Mouse (Mus musculus) cerebral cortex, adult 2 months (tissue): ENCODE results near the gene Whrn.

Experiments used
- WGBS: fragments of 180-500 bp; shearing (Covaris S2); methylation state at CpG from one replicate; pipeline ENCODE4 v1.1.7; 2018; 5-methylcytosine and 5-hydroxymethylcytosine counted together

Gene Whrn

DNA sequence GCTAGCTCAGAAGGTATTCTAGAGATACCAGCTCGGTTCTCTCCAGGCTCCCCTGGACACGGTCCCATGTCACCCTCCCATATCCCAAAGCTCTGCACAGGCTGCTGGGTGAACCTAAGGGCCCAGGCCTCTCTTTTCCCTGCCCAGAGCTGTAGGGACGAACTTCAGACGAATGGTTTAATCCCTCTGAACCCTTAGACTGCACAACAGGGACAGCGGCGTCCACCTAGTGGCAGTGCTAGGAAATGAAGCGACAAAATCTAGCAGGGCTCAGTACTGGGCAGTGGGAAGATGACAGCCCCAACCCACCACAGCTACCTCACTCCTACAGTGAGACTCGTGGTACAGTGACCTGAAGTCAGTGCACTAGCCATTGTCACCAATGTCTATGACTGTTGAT is 87.1 kb downstream of the Whrn start:
- WGBS: 7% methylated on average over 8 of the region's 8 CpGs

DNA sequence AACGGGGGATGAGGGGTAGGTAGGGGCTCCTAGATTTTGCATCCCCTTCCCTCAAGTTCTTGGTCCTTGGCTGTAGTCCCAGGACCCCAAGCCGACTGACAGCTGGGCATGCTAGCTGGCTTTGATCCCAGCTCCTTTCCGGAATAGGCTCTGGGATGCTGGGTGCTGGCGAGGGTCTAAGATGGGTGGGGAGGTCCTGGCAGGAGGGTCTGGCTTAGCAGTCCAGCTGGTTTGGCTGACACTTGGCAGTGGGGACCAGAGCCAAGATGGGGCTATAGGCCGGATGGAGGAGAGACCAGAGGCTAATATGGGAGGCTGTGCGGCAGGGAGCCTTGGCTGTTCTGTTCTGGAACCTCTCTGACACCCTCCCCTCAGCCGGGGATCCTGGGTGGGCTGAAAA is 87.5 kb downstream of the Whrn start:
- 27% methylated on average over 7 of the region's 7 CpGs for WGBS

DNA sequence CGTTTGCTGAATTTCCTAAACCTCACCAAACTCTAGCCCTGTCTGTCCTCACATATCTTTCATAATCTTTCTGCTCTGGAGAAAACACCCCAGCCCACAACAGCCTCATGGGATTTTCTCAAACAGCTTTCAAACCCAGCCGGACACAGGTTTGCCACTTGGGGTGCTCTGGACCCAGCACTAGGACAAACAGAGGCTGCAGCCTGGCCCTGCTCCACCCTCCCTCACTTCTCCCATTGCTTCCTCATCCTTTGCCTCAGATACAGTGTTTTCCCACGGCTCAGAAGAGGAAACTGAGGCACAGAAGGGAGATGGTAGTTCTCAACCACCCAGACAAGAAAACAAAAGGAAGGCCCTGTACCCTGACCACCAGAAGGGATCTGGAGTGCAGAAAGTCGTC is 90.1 kb downstream of the Whrn start:
- WGBS: 77% methylated on average over 4 of the region's 4 CpGs

DNA sequence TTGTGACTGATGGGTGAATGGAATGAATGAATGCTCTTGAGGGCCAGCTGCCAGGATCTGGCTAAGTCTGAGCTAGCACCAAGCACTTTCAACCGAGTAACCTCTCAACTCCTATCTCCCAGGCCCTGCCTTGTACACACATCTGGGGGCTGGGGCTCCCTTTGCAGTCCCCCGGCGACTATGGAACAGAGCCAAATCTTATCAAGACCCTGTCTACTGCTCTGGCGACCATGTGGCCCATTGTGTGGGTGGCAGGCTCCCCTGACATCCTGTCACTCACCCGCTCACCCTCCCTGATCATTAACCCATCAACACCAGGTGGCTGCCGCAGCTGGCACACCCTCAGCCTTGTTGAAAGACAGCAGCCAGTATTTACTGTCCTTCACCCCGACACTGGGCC is 90.7 kb downstream of the Whrn start:
- 44% methylated on average over 7 of the region's 7 CpGs for WGBS

DNA sequence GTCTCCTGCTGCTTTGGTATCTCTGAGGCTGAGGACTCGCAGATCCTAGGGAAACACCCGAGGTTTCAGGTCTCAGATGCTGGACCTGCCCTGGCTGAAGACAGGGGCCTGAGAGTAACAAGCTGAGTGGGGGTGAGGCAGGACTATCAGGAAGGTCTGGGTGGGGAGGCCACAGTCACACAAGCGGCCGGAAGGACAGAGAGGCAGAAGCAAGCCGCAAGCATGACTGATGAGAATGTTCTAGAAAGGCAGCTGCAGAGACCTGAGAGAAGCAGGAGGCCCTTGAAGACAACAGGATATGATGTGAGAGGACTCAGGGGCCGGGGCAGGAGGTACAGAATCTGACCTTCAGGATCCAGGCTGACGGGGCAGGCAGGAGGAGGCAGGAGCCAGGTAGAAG is 91.6 kb downstream of the Whrn start:
- WGBS: 83% methylated on average over 7 of the region's 7 CpGs

DNA sequence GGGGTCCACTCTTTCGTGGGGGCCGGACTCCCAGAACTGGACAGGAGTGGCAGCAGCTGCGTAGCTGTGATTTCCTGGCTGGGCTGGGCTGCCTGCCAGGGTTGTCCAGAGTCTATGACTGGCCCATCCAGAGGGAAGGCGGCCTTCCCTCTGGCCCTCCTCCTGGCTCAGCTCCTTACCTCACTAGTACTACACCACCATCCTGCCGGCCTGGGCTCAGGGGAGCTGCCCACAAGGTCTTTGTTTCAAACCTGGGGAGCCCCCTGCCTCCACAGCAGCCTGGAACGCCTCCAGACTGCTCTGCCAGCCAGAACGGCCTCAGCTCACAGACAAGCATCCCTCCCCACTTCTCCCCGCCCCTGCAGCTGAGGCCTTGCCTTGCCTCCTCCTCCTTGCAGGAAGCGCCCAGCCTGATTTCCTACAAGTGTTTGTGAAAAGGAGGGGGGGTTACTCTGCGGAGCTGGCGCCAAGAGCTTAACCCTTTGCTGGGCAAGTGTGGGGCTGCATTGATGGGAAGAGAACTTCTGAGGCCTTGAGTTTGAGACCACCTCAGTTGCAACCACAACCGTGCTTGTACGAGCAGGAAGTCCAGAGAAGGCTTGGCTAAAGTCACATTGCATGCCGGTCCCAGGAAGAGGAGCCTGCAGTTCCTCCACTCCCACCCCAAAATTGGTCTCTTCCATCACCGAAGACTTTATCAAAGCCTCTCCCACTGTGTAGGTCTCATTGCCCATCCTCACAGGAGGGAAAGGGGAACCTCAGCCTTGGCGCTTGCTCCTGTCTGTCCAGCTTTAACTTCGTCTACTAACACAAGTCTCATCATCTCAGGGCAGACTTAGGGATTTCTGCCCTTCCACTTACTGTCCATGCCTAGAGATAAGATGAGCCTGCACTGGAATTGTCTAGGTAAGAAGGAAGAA is 92.5 kb downstream of the Whrn start, which contains the start of gene Akna:
Akna (minus strand) TSS at position 315 of the 920 bp plus-strand sequence.
- 35% methylated on average over 17 of the region's 17 CpGs for WGBS

DNA sequence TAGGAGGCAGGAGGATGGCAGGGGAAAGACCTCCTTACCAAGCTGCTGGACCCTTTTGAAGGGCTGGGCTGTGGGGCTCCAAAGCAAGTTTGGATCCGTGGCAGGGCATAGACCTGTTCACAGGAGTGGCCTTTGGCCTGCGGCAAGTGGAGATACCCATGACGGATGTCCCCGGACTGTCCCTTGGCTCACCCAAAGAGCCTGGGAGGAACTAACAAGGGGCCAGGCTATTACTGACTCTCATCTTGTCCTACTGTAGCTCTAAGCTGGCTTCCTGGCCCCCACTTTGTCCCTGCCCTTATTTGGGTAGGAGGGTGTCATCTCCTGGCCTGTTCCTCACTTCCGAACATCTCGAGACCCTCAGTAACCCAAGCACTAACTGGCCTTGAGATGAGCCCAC is 93.2 kb downstream of the Whrn start:
- WGBS: 68% methylated on average over 6 of the region's 6 CpGs

DNA sequence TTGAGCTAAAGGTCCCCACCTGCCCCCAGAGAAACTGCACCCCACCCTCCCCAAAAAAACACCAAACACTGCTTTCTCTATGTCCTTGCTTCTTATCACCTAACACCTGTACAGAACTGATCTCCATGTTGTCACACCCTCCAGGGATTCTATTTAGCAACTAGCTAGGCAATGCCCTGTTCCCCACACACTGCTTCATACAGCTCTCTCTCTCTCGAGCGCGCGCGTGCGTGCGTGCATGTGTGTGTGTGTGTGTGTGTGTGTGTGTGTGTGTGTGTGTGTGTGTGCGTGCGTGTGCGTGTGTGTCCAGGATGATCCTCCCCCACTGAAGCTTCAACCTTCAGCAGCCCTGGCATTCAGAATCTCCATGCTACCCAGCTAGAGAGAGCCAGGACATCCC is 93.7 kb downstream of the Whrn start:
- 89% methylated on average over 10 of the region's 10 CpGs for WGBS

DNA sequence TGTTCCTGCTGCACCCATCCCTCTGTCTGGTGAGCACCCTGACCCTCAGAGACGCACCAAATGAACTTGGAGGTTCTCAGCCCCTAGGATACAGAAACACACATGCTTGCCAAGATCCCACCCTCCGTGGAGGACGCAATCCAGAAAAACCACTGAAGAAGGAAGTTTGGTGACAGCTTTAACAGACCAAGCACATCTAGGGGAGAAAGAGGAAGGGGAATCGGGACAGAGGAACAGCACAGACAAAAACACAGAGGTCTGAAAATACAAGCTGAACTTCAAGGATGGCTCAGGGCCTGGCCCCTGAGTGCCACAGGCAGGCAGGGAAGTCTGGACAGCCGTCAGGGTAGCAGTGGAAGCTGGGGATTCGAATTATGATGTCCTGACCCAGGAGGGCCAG is 94.2 kb downstream of the Whrn start:
- WGBS: 82% methylated on average over 6 of the region's 6 CpGs

DNA sequence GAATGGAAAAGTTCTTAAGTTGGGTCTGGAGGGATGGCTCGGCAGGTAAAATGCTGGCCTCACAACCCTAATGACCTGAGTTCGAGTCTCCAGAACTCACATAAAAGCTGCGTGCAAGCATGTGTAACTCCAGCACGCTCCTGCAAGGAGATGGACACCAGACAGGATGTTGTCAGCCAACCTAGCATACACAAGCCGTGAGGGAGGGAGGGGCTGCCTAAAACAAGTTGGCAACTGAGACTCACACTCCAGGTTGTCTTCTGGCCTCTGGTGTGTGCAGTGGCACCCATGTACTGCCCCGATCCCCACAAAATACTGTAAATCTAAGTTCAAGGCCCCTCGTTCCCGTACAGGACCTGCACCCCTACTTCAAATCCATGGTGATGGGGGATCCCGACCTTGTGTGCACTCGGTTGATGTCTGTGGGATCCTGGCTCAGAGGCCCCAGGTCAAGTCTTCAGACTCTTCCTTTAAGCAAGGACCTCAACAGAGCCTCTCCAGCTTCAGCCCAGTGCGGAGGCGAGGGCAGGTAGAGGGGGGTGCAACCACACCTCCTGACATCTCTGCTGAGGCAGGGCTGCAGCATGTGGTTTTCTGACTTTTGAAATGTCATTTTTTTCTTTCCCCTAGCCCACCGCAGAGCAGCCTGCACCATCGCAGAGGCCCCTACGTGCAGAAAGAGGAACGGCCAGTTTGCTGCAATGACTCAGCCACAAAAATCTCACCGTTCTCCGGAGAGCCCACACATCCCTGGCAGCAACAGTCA is 95.1 kb downstream of the Whrn start:
- WGBS: 81% methylated on average over 18 of the region's 18 CpGs

DNA sequence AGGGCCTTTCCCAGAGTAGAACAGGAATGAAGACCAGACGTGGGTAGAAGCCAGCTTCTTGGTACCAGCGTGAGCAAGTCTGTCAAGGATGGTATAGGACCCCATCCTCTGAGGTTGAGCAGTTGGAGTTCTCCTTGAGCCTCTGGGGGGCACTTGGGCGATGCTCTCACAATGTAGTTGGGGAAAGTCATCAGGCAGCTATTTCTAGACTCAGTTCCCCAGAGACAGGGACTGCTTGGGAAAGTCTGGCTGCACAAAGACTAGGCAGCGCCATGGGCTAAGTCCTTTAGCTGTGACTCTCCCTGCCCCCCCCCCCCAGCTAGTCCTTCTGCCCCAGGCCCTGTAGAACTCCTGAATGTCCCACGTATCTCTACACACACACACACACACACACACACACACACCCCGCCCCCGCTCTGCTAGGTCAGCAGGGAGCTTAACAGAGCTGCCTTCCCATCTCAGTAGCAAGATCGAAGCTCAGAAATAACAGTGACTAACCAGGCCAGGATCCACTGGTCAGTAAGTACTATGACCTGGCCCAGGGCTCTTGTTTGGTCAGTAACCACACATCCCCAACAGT is 96.0 kb downstream of the Whrn start:
- WGBS: 69% methylated on average over 8 of the region's 8 CpGs

DNA sequence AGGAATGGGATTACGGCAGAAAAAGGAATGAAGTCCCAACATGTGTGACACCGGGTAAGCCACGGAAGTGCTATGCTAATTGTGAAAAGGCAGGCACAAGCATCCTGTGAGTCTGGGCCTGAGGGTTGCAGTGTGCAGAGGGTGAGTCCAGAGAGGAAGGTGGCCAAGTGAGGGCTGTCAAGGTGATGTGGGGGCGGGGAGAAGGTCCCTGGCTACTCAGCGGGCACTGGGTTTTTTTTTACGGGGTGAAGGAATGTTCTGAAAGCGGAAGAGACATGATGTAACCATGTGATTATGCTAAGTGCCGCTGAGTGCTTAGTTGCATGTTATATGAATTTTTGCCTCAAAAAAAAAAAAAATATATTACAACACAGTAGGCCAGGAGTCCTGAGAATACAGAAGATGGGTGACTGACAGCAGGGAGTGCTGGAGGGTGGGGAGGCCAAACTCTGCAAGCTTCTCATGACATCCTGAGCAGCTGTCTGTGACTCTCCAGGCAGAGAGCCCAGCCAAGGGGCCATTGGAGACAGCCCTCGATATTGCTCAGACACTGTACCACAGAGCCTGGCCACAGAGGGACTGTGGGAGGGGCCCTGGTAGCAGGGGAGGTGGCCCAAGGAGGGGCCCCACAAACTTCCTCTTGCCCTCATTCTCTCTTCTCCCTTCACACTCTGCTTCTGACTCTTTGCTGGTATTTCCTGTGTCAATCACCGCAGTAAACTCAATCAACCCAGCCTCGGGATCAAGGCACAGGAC is 96.8 kb downstream of the Whrn start:
- 74% methylated on average over 11 of the region's 11 CpGs for WGBS

DNA sequence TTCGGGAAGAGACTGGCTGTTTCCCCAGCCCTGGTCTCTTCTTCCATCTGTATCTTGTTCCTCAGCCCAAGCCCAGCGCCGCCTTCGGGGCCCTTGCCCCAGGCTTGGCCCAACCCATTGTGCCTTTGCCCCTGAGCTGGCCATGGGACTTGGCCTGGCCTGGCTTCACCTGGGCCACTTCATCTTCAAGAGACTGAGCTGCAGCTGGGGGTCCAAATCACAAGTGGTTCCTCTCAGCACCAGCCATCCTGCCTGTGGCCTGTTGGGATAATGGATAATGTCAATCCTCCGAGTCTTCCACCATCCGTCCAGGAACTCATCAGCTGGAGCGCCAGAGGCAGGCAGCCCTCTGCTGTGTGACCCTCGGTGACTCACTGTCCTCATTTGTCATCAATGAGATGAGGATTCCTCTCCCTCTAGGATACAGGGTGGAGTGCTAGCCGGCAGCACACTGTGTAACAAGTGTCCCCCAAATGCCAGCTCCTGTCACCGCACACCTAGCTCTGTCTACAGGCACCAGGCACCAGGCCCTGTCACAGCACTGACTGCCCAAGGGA is 97.7 kb downstream of the Whrn start:
- WGBS: 94% methylated on average over 10 of the region's 10 CpGs

DNA sequence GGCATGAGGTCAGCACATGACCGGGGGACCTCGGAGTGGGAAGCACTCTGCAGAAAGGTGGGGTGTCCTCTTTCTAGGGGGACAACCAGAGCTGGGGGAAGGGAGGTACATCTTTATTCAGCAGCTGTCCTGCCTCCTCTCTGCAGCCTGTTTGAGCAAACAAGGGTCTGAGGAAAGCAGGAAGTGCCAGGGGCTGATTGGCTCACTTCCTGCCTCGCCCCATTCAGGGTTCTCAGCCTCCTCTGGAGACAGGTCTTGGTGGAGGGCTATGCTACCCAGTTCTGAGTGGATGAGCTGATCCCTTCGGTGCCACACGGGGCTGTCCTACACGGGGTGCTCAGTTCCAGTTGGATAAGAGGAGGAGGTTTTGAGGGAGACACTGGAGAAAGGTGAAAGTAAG is 104.5 kb downstream of the Whrn start:
- WGBS: 74% methylated on average over 6 of the region's 6 CpGs

DNA sequence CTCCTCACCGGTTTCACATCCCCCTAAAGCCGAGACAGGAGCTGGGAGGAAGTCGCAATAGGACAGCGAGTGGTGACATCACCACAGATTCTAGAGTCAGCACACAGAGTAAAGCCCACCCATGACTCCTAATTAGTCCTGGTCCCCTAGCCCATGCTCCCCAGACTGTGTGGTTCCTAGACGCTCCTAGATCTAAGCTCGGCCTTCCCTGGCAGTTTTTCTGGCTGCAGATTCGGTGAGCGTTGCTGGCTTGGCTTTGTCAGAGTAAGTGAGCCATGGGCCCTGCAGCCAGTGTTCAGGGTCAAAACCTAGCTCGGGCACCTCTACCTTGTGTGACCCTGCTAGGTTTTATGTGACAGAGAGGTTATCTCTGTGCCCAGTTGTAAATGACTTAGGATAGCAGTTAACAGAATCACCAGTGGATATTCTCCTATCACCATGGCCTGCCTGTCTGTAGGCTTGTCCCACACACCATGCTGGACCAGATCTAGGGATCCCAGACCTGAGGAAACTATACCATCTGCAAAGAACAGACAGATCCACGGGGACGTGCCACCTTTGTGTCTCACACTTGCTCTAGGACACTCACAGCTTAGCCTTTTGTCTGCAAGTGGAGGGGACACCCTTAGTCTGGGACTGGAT is 105.8 kb downstream of the Whrn start:
- WGBS: 78% methylated on average over 11 of the region's 11 CpGs

DNA sequence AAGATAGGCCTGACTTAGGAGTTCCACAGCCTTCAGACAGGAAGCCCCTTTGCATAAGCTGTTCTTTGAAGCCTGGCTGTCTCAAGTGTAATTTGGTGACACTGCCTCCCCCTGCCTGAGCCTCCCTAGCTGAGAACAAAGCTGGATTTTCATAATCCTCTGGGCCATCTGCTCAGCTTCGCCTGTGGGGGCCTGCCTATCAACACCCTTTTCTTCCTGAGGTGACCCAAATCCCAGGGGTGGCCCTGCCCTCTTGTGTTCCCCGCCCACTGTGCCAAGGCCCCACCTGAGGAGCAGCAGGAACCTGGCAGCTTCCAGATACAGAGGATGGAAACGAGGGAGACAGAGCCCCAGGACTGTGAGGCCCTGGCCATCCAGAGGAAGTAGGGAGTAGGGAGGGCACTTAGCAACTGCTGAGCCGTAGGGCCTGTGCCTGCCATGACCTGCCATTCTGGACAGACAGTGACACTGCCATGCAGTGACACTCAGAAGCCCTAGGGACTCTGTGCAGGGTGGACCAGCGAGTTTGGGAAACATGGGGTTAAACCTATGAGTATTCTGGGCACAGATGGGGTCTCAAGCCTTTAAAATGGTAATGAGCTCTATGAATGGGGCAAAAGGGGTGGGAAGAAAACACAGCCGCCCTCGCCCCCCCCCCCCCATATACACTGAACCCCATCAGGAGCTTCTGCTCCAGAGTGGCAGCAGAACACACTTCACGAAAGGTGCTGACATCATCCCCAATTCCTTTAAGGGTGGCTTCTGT is 106.5 kb downstream of the Whrn start:
- 65% methylated on average over 8 of the region's 8 CpGs for WGBS

DNA sequence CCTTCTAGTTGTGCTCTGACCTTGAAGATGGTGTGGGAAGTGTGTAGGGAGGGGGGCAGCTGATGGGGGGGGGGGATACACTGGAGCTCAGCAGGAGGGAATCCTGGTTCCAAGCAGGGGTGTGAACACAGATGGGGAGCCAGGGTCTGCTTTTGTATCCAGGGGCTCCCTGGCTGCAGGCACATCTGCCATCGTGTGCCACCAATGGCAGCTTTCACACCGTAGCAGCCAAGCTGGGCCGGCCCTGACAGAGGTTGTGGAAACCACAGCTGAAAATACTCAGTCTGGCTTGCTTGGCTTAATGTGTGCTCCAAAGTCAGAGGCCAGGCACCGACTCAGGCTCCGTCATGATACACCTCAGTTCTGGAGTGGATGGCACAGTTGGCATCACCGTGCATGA is 107.8 kb downstream of the Whrn start:
- 68% methylated on average over 6 of the region's 6 CpGs for WGBS

DNA sequence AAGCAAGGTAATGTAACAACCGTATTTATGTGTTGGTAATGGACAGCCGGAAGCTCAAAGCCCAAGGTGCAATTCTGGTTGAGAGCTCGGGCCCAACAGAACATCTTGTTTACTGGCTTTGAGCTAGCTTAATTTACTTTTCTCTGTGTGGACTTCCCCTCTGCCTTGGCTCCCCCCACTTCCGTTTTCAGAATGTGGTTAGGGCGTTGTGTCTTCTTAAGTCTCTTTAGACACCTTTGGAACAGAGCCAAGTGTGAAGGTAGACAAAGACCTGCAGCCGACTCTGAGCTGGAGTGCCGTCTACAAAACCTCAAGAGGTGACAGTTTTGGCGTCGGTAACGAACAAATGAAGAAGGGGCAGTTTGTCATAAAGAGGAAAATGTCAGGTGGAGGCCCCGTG is 110.0 kb downstream of the Whrn start:
- whole genome bisulfite sequencing: 66% methylated on average over 11 of the region's 11 CpGs

DNA sequence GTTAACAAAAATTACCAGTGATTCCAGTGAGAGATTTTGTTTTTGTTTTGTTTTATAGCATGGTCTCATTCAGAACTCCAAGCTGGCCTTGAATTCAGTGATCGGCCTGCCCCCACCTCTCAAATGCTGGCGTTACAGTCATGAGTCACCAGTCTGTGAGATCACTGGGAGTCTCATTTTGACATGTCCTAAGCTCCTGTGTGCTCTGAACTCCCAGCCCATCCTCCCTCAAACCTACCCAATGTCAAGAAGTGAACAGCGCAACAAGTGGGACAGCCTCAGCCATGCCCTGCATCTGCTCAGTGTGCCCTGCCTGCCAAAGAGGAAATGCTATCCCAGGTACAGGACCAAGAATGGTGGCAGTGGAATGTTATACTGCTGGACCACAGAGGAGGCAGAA is 110.5 kb downstream of the Whrn start:
- 87% methylated on average over 3 of the region's 3 CpGs for WGBS

DNA sequence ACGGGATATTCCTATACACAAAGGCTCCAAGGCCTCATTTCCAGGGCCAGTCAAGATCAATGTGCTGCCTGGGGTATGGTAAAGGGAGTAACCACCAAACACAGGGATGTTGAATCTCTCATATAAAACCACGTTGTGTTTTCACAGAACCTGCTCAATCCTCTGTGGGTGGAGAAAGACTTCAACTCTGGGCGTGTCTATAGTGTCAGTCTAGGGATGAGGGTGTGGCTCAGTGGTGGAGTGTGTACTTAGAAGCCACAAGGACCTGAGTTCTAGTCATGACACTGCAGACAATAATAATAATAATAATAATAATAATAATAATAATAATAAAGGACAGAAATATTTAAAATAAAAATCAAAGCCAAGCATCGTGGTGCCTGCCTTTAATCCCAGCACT is 111.5 kb downstream of the Whrn start:
- 86% methylated on average over 4 of the region's 4 CpGs for WGBS
